Mouse (Mus musculus) midbrain, postnatal 0 days (tissue): Measurements from ENCODE around the gene Efna5. TPM values are rescaled to one million over a fixed set of nuclear protein-coding genes. Genes with fewer than 3 reads are reported as not detected.

Experiments used
- ATAC-seq: fragments of 200-750 bp; cut with Nextera tagmentation; 2 replicates; pipeline ENCODE4 v1.8.0; 2017; ENCODE audit warnings: moderate number of reproducible peaks, mild to moderate bottlenecking, moderate TSS enrichment, moderate library complexity; ENCODE audit not compliant: low FRiP score
- DNase-seq: peaks from one replicate; pipeline ENCODE4 v3.0.0-alpha.2; 2015; ENCODE audit warnings: low spot score
- H3K27ac ChIP-seq: fragments of 300-500 bp; sonication (generic); 2 replicates; pipeline ENCODE4 v1.5.1; 2014; ENCODE audit warnings: low read depth, mild to moderate bottlenecking, low read length, mixed read lengths
- H3K27me3 ChIP-seq: fragments of 300-500 bp; sonication (generic); 2 replicates; pipeline ENCODE4 v1.6.1; 2014; ENCODE audit warnings: low read length, control low read depth, mixed read lengths; ENCODE audit not compliant: insufficient read depth
- H3K36me3 ChIP-seq: fragments of 300-500 bp; sonication (generic); 2 replicates; pipeline ENCODE4 v1.6.1; 2014; ENCODE audit warnings: low read length, control low read depth, mixed read lengths; ENCODE audit not compliant: insufficient read depth
- H3K4me1 ChIP-seq: fragments of 300-500 bp; sonication (generic); 2 replicates; pipeline ENCODE4 v1.6.1; 2014; ENCODE audit warnings: mild to moderate bottlenecking, control low read depth, antibody characterized with exemption, low read length, mixed read lengths; ENCODE audit not compliant: insufficient read depth
- H3K4me2 ChIP-seq: fragments of 300-500 bp; sonication (generic); 2 replicates; pipeline ENCODE4 v1.6.1; 2014; ENCODE audit warnings: low read depth, mild to moderate bottlenecking, low read length, mixed read lengths; ENCODE audit not compliant: poor library complexity, severe bottlenecking
- H3K4me3 ChIP-seq: fragments of 300-500 bp; sonication (generic); 2 replicates; pipeline ENCODE4 v1.5.1; 2014; ENCODE audit warnings: low read depth, mild to moderate bottlenecking, low read length, moderate library complexity
- H3K9ac ChIP-seq: fragments of 300-500 bp; sonication (generic); replicated peaks from 2 replicates; pipeline ENCODE4 v1.6.1; 2014; ENCODE audit warnings: mild to moderate bottlenecking, low read length, moderate library complexity, mixed read lengths; ENCODE audit not compliant: poor library complexity, severe bottlenecking
- H3K9me3 ChIP-seq: fragments of 300-500 bp; sonication (generic); 2 replicates; pipeline ENCODE4 v1.6.1; 2016; ENCODE audit warnings: low read length, control low read depth
- CTCF ChIP-seq: IDR thresholded peaks from 2 replicates; pipeline ENCODE4 v1.5.1; 2016; ENCODE audit warnings: antibody characterized with exemption, mild to moderate bottlenecking
- WGBS: fragments of 180-500 bp; shearing (Covaris S2); extraction: QIAGEN DNeasy Blood & Tissue Kit; methylation state at CpG from one replicate; pipeline ENCODE4 v1.1.7; 2014; 5-methylcytosine and 5-hydroxymethylcytosine counted together
- polyA plus RNA-seq: library from polyadenylated mRNA; unstranded; fragments of >200 nt; fragmentation: Nextera tagmentation; extraction: Ambion mirVana; gene quantifications from 2 replicates; pipeline ENCODE4 v1.2.1, GENCODE M21; 2015
- total RNA-seq: library from RNA; depleted of rRNA; stranded (reverse); fragments of >200 nt; gene quantifications from 2 replicates; pipeline ENCODE4 v1.2.3, GENCODE M21; 2014

The Efna5 gene
- total and polyA plus RNA-seq, 2 experiments from 2014 or later, result 11.1 to 59.5 TPM

DNA sequence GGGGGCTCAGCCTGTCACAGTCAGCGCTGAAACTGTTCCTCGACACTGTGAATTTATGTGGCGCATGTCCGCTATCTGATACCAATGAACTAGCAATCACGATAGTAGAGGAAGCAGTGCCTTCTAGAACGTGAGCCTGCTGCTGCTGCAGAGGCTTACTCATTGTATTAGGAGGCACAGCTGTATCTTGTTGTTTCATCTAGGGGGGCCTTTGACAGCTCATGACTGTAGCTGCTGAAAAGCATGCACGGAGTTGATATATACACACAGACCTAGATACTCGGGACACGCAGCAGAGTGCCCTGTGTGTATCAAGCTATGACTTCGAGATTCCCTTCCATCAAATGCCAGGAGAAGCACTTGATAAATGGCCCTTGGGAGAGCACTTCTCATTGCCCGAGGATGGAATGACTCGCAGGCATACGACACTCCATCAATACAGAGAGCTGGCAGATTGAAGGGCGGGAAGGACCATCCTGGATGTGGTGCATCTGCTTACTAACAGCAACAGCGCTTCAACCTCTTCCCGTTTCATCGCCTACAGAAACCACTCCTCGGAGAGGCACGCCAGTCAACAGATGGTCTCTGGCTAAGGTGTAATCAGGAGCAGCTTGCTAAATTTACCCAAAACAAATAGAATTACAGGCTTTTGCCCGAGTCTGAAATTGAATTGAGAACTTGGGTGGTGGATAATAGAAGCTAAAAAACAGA is 160.2 kb downstream of the Efna5 start:
- ATAC-seq, result no peak
- Histone ChIP-seq H3K4me1 (no peaks in the 10 kb centered on the region), H3K36me3 (no peaks in the 10 kb centered on the region), H3K4me2 (no peak overlapping the region), H3K4me3 (no peak overlapping the region), H3K27me3 (no peaks in the 10 kb centered on the region), H3K27ac (no peak overlapping the region), H3K9ac (no peak overlapping the region), H3K9me3 (no peaks in the 10 kb centered on the region)
- no peak for DNase-seq
- no peak for TF ChIP-seq CTCF
- 64% methylated on average over 20 of the region's 20 CpGs for WGBS

DNA sequence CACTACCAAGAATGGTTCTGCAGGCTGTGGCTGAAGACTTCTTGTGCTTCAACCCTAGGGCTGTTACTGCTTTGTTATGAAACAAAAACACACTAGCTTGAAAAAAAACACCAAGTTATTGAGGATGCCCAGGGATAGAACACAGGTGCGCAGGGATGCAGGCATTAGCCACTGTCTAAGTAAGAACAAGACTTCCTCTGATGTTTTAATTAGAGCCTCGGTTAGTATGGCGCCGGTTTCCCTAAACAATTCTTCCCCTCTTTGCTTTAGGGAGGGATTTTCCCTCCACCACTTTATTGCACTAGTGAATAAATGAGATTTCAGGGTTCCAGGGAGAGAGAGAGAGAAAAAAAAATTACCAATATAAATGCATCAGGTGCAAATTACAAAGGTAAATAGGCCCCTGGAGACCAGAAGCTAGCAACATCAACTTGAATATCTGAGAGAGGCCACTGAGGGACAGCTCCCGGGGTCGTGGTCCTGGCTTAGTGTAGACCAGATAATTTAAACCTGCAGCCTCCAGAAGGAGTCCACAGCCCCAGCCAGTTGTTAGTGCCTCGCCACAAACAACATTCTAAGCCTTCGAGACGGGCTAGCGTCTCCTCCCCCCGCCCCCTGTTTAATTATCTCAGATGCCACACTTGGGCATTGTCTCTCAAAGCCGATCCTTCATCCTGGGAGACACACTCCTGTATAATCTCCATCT is 163.5 kb downstream of the Efna5 start:
- ATAC-seq (no peak), DNase-seq (no peak)
- Histone ChIP-seq H3K27me3 (no peaks in the 10 kb centered on the region), H3K4me3 (no peak overlapping the region), H3K27ac (no peak overlapping the region), H3K36me3 (no peaks in the 10 kb centered on the region), H3K4me1 (no peaks in the 10 kb centered on the region), H3K9ac (no peak overlapping the region), H3K9me3 (no peaks in the 10 kb centered on the region), H3K4me2 (no peak overlapping the region)
- WGBS, result 23% methylated on average over 12 of the region's 12 CpGs
- TF ChIP-seq CTCF, result no peak

DNA sequence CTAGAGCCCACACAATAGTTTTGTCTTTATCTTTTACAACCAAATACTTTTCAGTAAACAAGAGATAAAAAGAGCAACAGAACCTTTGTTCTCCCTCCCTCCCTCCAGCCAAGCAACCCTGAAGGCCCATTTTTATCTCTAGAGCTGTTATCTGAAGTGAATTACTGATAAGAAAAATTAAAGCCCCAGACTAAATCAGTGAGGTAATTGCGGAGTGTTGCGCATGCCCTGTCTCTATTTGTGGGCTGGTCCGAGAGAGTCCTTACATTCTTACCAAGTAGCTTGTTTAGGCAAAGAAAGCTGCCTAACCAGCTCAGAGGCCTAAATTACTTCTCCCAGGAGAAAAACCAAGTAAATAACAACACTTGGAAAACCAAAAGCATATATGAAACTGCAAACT is 167.7 kb downstream of the Efna5 start:
- Histone ChIP-seq H3K4me3 (no peak overlapping the region), H3K4me1 (no peaks in the 10 kb centered on the region), H3K9ac (no peak overlapping the region), H3K36me3 (no peaks in the 10 kb centered on the region), H3K27me3 (no peaks in the 10 kb centered on the region), H3K27ac (no peak overlapping the region), H3K9me3 (no peaks in the 10 kb centered on the region), H3K4me2 (no peak overlapping the region)
- no peak for TF ChIP-seq CTCF
- ATAC-seq (no peak), DNase-seq (no peak)
- 87% methylated on average over 3 of the region's 3 CpGs for WGBS

DNA sequence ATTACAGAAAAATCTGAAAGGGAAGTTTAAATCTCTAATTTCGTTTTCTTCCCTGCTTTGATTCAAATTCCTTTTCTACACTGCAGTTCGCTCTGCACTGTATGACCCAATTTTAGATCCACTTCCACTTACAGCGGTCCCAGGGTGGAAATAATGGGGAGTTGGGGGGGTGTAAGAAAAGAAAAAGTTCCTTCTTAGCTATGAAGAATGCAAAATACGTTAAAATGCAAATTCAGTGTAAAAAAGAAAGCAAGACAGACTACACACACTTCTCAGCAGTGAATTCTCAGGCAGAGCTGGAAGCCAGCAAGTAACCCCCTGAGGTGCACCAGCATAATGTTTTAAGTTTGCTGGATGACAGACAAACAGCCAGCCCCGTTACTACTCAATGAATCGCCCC is 174.7 kb downstream of the Efna5 start:
- ATAC-seq, result no peak
- H3K36me3 ChIP-seq, result no peaks in the 10 kb centered on the region
- no peaks in the 10 kb centered on the region for H3K9me3 ChIP-seq
- peaks cover 3% of the 10 kb centered on the region; the same call in 1 of the 2 replicates for H3K4me1 ChIP-seq
- H3K27ac ChIP-seq, result no peak overlapping the region
- no peak overlapping the region for H3K9ac ChIP-seq
- 29% methylated on average over 6 of the region's 6 CpGs for WGBS
- no peaks in the 10 kb centered on the region for H3K27me3 ChIP-seq
- H3K4me2 ChIP-seq, result no peak overlapping the region
- H3K4me3 ChIP-seq, result no peak overlapping the region
- no peak for DNase-seq
- no peak for TF ChIP-seq CTCF

DNA sequence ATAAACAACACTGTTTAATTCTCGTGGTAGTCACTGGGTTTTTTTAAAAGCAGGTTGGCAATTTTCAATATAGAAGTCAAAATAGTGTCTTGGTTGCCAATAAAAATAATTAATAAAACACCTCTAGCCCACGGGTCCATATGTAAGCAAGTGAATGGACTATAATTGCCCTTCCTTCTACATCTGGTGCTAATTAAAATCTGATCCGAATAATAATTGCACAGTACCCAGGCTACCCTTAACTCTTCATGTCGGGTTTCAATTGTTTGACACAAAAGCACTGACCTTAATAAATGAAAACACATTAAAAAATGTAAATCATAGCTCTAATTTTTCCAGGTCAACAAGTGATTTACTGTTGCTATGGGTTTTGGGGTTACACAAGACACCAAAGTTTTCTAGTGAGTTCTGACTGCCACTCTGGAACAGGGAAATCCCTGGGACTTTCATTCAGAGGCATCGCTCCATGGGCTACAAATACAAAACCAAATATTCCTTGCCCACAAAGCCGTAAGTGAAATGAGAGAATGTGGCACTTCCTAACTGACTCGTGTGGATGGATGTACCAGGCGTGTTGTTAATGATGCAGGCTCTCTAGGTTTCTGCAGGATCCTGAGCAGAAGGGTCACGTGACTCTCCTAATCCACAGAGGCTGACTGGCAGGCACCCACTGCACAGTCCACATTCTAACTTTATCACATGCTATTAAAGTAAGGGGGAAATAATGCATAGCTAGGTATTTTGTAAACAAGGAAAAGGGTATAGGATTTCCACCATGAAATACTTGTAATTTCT is 178.9 kb downstream of the Efna5 start:
- H3K9ac ChIP-seq, result no peak overlapping the region
- no peaks in the 10 kb centered on the region for H3K9me3 ChIP-seq
- H3K36me3 ChIP-seq, result no peaks in the 10 kb centered on the region
- no peak overlapping the region for H3K27ac ChIP-seq
- H3K27me3 ChIP-seq, result no peaks in the 10 kb centered on the region
- H3K4me1 ChIP-seq, result peaks cover 3% of the 10 kb centered on the region; the same call in 1 of the 2 replicates
- no peak for TF ChIP-seq CTCF
- no peak overlapping the region for H3K4me3 ChIP-seq
- ATAC-seq, result no peak
- H3K4me2 ChIP-seq, result no peak overlapping the region
- no peak for DNase-seq
- 61% methylated on average over 9 of the region's 9 CpGs for WGBS
